Mouse (Mus musculus) neural tube, embryonic 11.5 days (tissue): ENCODE measurements around the gene Nmnat3. TPM values are rescaled to one million over a fixed set of nuclear protein-coding genes. Genes with fewer than 3 reads are reported as not detected.

ENCODE experiments used
- ATAC-seq: fragments of 200-750 bp; cut with Nextera tagmentation; 2 replicates; pipeline ENCODE4 v1.8.0; 2017; ENCODE audit warnings: moderate number of reproducible peaks, mild to moderate bottlenecking, moderate TSS enrichment, moderate library complexity; ENCODE audit not compliant: insufficient read depth, low FRiP score, low TSS enrichment
- DNase-seq: peaks from one replicate; pipeline ENCODE4 v3.0.0-alpha.2; 2015; ENCODE audit warnings: low spot score
- H3K27ac ChIP-seq: fragments of 300-500 bp; sonication (generic); 2 replicates; pipeline ENCODE4 v1.5.1; 2014; ENCODE audit warnings: low read depth, mild to moderate bottlenecking, low read length
- H3K27me3 ChIP-seq: fragments of 300-500 bp; sonication (generic); 2 replicates; pipeline ENCODE4 v1.6.1; 2014; ENCODE audit warnings: mild to moderate bottlenecking, low read length, mixed read lengths; ENCODE audit not compliant: control insufficient read depth, insufficient read depth
- H3K36me3 ChIP-seq: fragments of 300-500 bp; sonication (generic); 2 replicates; pipeline ENCODE4 v1.6.1; 2014; ENCODE audit warnings: mild to moderate bottlenecking, low read length, moderate library complexity, mixed read lengths; ENCODE audit not compliant: control insufficient read depth, insufficient read depth
- H3K4me1 ChIP-seq: fragments of 300-500 bp; sonication (generic); 2 replicates; pipeline ENCODE4 v1.6.1; 2014; ENCODE audit warnings: low read length, mixed read lengths; ENCODE audit not compliant: control insufficient read depth, insufficient read depth
- H3K4me2 ChIP-seq: fragments of 300-500 bp; sonication (generic); 2 replicates; pipeline ENCODE4 v1.6.1; 2014; ENCODE audit warnings: low read depth, mild to moderate bottlenecking, moderate library complexity
- H3K4me3 ChIP-seq: fragments of 300-500 bp; sonication (generic); 2 replicates; pipeline ENCODE4 v1.5.1; 2014; ENCODE audit warnings: low read depth, low read length
- H3K9ac ChIP-seq: fragments of 300-500 bp; sonication (generic); 2 replicates; pipeline ENCODE4 v1.6.1; 2014; ENCODE audit warnings: mild to moderate bottlenecking, low read length
- H3K9me3 ChIP-seq: fragments of 300-500 bp; sonication (generic); 2 replicates; pipeline ENCODE4 v1.6.1; 2016; ENCODE audit warnings: low read length; ENCODE audit not compliant: control insufficient read depth
- WGBS: fragments of 180-500 bp; shearing (Covaris S2); extraction: QIAGEN DNeasy Blood & Tissue Kit; methylation state at CpG from one replicate; pipeline ENCODE4 v1.1.7; 2014; 5-methylcytosine and 5-hydroxymethylcytosine counted together
- polyA plus RNA-seq: library from polyadenylated mRNA; unstranded; fragments of >200 nt; fragmentation: Nextera tagmentation; extraction: Ambion mirVana; gene quantifications from 2 replicates; pipeline ENCODE4 v1.2.1, GENCODE M21; 2014

Nmnat3 gene
- polyA plus RNA-seq, 1 experiment from 2014 or later: 2.9 TPM

DNA sequence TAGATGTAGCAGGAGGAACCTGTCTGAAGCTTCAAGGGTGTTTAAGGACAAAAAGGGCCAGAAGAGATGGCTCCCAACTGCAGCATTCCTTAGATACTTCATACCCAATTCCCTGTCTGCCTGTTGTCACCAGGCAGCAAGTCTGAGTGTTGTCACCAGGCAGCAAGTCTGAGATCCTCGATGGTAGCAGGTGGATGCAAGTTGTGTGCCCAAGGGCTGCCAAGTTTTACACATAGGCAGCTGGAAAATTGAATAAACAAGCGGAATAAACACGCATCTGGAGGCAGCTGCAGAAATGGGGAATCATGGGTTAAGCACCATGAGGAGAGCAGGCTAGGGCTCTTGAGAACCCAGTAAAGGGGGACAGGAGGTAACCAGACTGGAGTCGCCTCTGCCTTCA lies 52.7 kb downstream of the Nmnat3 start:
- 90% methylated on average over 4 of the region's 4 CpGs for WGBS
- H3K4me1 ChIP-seq: no peaks in the 10 kb centered on the region
- H3K9me3 ChIP-seq: no peaks in the 10 kb centered on the region
- no peak overlapping the region for H3K9ac ChIP-seq
- DNase-seq (no peak), ATAC-seq (no peak)
- H3K4me2 ChIP-seq: no peak overlapping the region
- no peak overlapping the region for H3K4me3 ChIP-seq
- H3K27ac ChIP-seq: no peak overlapping the region
- H3K36me3 ChIP-seq: no peaks in the 10 kb centered on the region
- H3K27me3 ChIP-seq: no peaks in the 10 kb centered on the region

DNA sequence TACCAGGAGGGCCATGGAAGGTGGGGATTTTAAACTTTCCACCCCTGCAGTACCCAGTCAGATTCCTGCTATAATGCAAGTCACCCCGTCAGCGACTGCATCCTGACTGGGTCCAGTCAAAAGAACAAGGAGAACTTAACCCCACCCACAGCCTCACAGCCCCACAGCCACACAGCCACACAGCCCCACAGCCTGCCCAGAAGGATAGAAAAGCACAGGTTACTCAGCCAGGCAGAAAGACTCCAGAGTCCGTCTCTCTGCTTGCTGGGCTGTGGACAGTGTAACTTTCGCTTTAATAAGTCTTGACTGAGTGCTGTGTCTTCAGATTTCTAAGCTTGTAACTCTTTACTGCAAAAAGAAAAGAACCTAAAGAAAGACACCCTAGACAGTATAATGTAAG lies 53.2 kb downstream of the Nmnat3 start:
- no peak for ATAC-seq
- 68% methylated on average over 4 of the region's 4 CpGs for WGBS
- no peak for DNase-seq

DNA sequence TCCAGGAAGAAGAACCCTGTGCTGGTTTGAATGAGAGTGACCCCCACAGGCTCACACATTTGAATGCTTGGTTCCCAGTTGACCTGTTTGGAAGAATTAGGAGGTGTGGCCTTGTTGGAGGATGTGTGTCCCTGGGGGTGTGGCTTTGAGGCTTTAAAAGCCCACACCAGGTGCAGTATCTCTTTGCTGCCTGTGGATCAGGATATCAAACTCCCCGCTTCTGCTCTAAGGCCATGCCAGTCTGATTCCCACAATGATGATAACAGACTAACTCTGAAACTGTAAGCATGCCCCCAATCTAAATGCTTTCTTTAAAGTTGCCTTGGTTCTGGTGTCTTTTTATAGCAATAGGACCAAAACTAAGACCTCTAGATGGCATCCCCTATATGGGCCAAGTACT lies 58.6 kb downstream of the Nmnat3 start:
- no peaks in the 10 kb centered on the region for H3K27me3 ChIP-seq
- WGBS: 100% methylated on average over 1 of the region's 1 CpGs
- H3K4me1 ChIP-seq: peaks cover 3% of the 10 kb centered on the region; the same call in 1 of the 2 replicates
- H3K4me2 ChIP-seq: no peak overlapping the region
- no peak overlapping the region for H3K4me3 ChIP-seq
- no peaks in the 10 kb centered on the region for H3K36me3 ChIP-seq
- ATAC-seq (no peak), DNase-seq (no peak)
- H3K27ac ChIP-seq: no peak overlapping the region
- no peak overlapping the region for H3K9ac ChIP-seq
- no peaks in the 10 kb centered on the region for H3K9me3 ChIP-seq

More for the DNA sequence above, 53.2 kb downstream of the Nmnat3 start:
- no peak overlapping the region for H3K4me2 ChIP-seq
- H3K27ac ChIP-seq: no peak overlapping the region
- H3K27me3 ChIP-seq: no peaks in the 10 kb centered on the region
- H3K9me3 ChIP-seq: no peaks in the 10 kb centered on the region
- no peak overlapping the region for H3K9ac ChIP-seq
- H3K36me3 ChIP-seq: no peaks in the 10 kb centered on the region
- H3K4me3 ChIP-seq: no peak overlapping the region
- H3K4me1 ChIP-seq: no peaks in the 10 kb centered on the region

DNA sequence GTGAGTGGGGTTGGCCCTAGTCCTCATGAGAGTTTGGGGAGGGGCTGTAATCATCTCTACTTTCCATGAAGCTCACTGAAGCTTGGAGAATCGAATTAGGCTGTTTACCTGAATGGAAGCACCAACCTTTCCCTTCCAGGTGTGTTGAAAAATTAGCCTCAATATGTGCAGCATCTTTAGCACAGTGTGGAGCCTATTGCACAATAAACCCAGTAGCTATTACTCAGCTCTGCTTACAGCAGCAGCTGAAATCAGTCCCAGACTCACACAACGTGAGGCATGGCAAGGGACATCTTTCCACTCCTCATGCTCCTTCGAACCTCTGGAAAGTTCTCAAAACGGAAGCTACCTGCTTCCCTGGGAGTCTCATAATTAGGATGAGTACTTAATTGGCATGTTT lies 59.0 kb downstream of the Nmnat3 start:
- DNase-seq: no peak
- WGBS: 80% methylated on average over 4 of the region's 4 CpGs

DNA sequence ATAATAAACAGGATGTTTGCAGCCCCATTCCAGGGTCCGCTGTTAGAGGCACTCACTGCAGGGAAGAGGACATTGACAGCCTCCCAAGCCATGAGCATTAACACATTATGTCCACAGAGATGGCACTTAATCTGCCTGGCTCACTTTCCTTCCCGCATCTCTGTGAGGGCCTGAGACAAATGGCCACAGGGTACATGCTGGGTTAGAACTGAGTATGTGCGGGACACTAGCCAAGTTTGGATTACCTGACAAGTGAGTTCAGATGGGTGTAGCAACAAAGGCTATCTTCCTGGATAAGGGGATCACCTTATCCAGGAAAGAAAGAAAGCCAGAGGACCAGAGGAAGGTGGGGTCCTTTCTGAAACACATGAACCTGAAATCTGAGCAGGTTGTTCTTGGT lies 59.8 kb downstream of the Nmnat3 start:
- DNase-seq (no peak), ATAC-seq (no peak)
- WGBS: 78% methylated on average over 3 of the region's 3 CpGs
- Histone ChIP-seq H3K4me2 (no peak overlapping the region), H3K9me3 (no peaks in the 10 kb centered on the region), H3K36me3 (no peaks in the 10 kb centered on the region), H3K9ac (no peak overlapping the region), H3K4me3 (no peak overlapping the region), H3K27ac (no peak overlapping the region), H3K27me3 (no peaks in the 10 kb centered on the region), H3K4me1 (peaks cover 3% of the 10 kb centered on the region; the same call in 1 of the 2 replicates)

More for the DNA sequence above, 59.0 kb downstream of the Nmnat3 start:
- Histone ChIP-seq H3K36me3 (no peaks in the 10 kb centered on the region), H3K27ac (no peak overlapping the region), H3K4me3 (no peak overlapping the region), H3K27me3 (no peaks in the 10 kb centered on the region), H3K9ac (no peak overlapping the region), H3K4me2 (no peak overlapping the region), H3K4me1 (peaks cover 3% of the 10 kb centered on the region; the same call in 1 of the 2 replicates), H3K9me3 (no peaks in the 10 kb centered on the region)
- no peak for ATAC-seq

DNA sequence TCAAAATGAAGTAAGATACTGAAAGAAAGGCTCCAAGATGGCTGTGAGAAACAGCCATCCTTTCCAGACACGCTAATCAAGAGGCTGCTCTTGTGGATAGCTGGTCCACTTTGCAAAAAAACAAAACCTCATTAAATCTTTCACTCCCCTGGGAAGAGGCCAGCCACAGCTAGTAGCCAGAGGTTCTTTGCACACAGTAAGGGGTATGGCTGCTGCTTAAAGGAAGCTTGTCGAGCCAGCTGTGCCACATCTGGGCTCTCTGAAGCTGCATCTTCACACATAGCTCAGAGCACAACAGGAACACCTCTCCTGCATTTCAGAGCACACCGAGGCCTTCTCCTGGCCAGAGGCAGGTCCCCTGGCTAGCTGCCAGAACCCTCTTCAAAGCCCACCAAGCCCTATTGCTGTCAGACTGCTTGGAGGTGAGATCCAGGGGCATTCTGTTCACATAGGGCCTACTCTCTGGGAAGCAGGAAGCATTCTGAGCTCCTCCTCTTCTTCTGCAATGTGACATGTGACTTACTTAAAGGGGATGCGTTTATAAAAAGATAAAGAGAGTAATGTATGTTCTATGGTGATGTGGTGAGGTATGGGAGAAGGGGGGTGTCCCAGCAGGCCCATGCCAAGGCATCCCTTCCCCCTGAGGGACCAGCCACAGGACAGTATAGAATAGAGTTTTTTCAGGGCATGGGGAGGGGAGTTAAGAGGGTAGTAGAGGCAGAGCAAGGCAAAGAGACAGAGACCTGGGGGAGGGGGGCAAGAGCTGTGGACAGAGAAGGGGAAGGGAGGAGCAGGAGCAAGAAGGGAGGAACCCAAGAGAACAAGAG lies 63.3 kb downstream of the Nmnat3 start:
- 3% methylated on average over 4 of the region's 4 CpGs for WGBS
- no peak overlapping the region for H3K9ac ChIP-seq
- DNase-seq (no peak), ATAC-seq (no peak)
- H3K36me3 ChIP-seq: no peaks in the 10 kb centered on the region
- H3K4me1 ChIP-seq: peaks cover 3% of the 10 kb centered on the region; the same call in 1 of the 2 replicates
- no peaks in the 10 kb centered on the region for H3K27me3 ChIP-seq
- H3K27ac ChIP-seq: no peak overlapping the region
- no peaks in the 10 kb centered on the region for H3K9me3 ChIP-seq
- H3K4me3 ChIP-seq: no peak overlapping the region
- H3K4me2 ChIP-seq: no peak overlapping the region

DNA sequence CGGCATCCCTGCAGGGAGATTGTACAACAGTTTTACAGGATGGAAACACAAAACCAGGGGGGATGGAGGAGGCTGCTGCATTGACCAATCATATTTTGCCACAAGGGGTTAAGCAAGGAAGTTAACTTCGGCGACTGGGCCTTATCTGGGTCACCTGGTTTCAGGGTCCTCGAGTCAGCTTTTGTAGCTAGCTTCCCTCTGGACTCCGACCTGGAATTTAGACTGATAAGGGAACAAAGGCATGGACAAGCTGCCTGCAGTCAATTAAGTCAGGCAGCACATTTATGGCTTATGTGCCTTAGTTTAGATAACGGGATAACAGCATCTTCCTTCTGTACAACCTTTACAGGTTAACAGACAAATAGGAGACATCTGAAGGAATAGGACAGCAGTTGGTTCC lies 65.1 kb downstream of the Nmnat3 start:
- no peak for DNase-seq

DNA sequence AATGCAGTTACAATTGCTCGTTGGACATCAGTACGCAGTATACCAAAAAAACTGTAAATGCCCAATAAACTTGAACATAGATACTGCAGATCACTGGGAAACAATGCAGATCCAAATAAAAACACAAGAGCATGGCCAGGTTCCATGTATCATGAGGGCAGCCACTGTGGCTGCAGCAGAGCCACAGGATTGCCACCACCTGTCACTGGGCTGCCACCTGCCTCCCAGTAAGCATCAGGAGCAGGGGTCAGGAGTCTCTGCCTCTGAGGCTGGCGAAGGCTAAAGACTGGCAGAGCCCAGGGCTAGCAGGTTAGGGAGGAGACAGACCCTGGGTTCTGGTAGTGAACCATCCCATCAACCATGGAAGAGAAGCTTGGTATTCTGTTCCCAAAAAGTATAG lies 67.7 kb downstream of the Nmnat3 start:
- H3K9ac ChIP-seq: no peak overlapping the region
- H3K4me1 ChIP-seq: peaks cover 3% of the 10 kb centered on the region; the same call in 1 of the 2 replicates
- no peak overlapping the region for H3K4me3 ChIP-seq
- no peak overlapping the region for H3K27ac ChIP-seq
- WGBS: 95% methylated on average over 3 of the region's 3 CpGs
- no peaks in the 10 kb centered on the region for H3K9me3 ChIP-seq
- no peak for ATAC-seq
- no peaks in the 10 kb centered on the region for H3K36me3 ChIP-seq
- no peaks in the 10 kb centered on the region for H3K27me3 ChIP-seq
- H3K4me2 ChIP-seq: no peak overlapping the region
- no peak for DNase-seq

More for the DNA sequence above, 65.1 kb downstream of the Nmnat3 start:
- Histone ChIP-seq H3K27me3 (no peaks in the 10 kb centered on the region), H3K4me1 (peaks cover 3% of the 10 kb centered on the region; the same call in 1 of the 2 replicates), H3K9ac (no peak overlapping the region), H3K9me3 (no peaks in the 10 kb centered on the region), H3K36me3 (no peaks in the 10 kb centered on the region), H3K4me3 (no peak overlapping the region), H3K27ac (no peak overlapping the region), H3K4me2 (no peak overlapping the region)
- 88% methylated on average over 6 of the region's 6 CpGs for WGBS
- no peak for ATAC-seq

DNA sequence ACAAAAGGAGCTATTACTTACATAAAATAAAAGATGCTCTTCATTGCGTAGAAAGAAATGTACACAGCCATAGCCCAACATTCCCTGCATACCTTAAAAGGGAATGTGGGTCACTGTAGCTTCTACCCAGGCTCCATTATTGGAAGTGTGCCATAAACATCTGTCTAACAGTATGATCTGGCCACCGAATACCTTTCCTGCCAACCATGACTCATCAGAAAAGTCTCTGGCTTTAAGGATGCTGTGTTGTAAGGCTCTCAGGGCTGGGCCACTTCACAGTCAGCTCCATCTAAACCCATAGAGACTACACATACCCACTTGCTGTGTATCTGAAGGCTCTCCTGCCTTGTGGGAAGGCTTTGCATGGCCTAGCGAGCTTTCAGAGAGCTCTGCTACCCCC lies 73.8 kb downstream of the Nmnat3 start:
- Histone ChIP-seq H3K9me3 (no peaks in the 10 kb centered on the region), H3K27me3 (no peaks in the 10 kb centered on the region), H3K36me3 (no peaks in the 10 kb centered on the region), H3K4me2 (no peak overlapping the region), H3K27ac (no peak overlapping the region), H3K4me1 (no peaks in the 10 kb centered on the region), H3K9ac (no peak overlapping the region), H3K4me3 (no peak overlapping the region)
- DNase-seq (no peak), ATAC-seq (no peak)
- WGBS: 79% methylated on average over 3 of the region's 3 CpGs
